14 mouse cellular contexts compared by ENCODE assay signal in the genomic region with DNA sequence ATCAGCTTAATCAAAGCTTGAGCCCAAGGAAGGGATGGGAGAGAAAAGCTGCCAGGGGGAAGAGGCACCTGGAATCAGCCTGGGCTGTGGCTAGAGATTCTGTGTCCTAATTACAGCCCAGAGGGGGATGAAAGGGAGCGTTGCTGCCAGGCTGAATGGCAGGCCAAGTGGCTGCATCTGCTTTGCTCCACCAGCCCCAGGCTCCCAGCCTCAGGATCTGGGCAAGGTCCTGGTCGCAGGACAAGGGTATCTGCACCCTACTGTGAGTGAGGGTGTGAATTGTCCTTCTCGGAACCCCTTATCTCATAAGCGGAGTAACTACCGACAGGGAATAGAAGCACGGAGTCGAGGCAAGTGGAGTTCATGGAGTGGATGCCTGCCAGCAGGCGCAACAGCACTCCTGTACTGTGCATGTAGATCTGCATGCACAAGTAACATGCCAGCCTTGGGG. TPM values are rescaled to one million over a fixed set of nuclear protein-coding genes. Genes with fewer than 3 reads are reported as not detected.
DNase-seq lines count a peak whose midpoint lies in the region; ATAC-seq and TF ChIP-seq lines count a peak whose summit lies in the region.
"Had no signal": no experiment of that assay in that cellular context is flagged by ENCODE, and none has a peak within 500 bp of the region (broad histone marks: within the 10 kb centered on the region; RNA-seq: fewer than 3 reads in every experiment).

No protein-coding gene starts in this region.

- no peak for ATAC-seq in cerebellum, adult (ENCODE audit: insufficient number of reproducible peaks, low FRiP score, low TSS enrichment)
- peak; percentile 6; the same call in 1 of the 2 replicates for ATAC-seq in forebrain, postnatal 0 days
- no peak for ATAC-seq in midbrain, postnatal 0 days (ENCODE audit: low FRiP score)
- no peak for ATAC-seq in megakaryocyte progenitor cell, adult 5-6 weeks (replicated peaks; ENCODE audit: poor library complexity)
- ATAC-seq: inflammation-experienced regulatory T-cells, adult 6 months had no signal

- H3K9ac ChIP-seq in forebrain, postnatal 0 days = peak overlapping the region; percentile 100
- peak overlapping the region; percentile 96 for H3K9ac ChIP-seq in midbrain, postnatal 0 days (replicated peaks; ENCODE audit: low read length, poor library complexity, severe bottlenecking)
- H3K9ac ChIP-seq: embryonic facial prominence, embryonic 15.5 days; lung, embryonic 15.5 days; stomach, embryonic 15.5 days had no signal

- TF ChIP-seq CTCF in forebrain, postnatal 0 days (IDR thresholded peaks at IDR 0.05; ENCODE audit: low read depth) = peak; percentile 38
- TF ChIP-seq CTCF in midbrain, postnatal 0 days (IDR thresholded peaks at IDR 0.05) = no peak

- peak overlapping the region; percentile 95 for H3K4me2 ChIP-seq in forebrain, postnatal 0 days (ENCODE audit: low read depth)
- H3K4me2 ChIP-seq in midbrain, postnatal 0 days (ENCODE audit: low read depth, low read length, poor library complexity, severe bottlenecking) = peak overlapping the region; percentile 90
- H3K4me2 ChIP-seq: embryonic facial prominence, embryonic 15.5 days; lung, embryonic 15.5 days; stomach, embryonic 15.5 days had no signal

- peaks cover 16% of the 10 kb centered on the region; the same call in 1 of the 2 replicates for H3K4me1 ChIP-seq in forebrain, postnatal 0 days (ENCODE audit: insufficient read depth)
- peaks cover 7% of the 10 kb centered on the region; the same call in 1 of the 2 replicates for H3K4me1 ChIP-seq in midbrain, postnatal 0 days (ENCODE audit: insufficient read depth, low read length)

- DNase-seq in cerebellum, adult 11-12 months = peak; percentile 71
- peak; percentile 74 for DNase-seq in cerebellum, adult 9-10 months
- DNase-seq in forebrain, postnatal 0 days = peak; percentile 85
- peak; percentile 63 for DNase-seq in midbrain, postnatal 0 days (ENCODE audit: low spot score)
- DNase-seq in c-Kit-positive CD71-positive TER-119-positive erythroid progenitor cells, embryonic 14.5 days (ENCODE audit: low spot score) = no peak
- DNase-seq in kidney, postnatal 36 days = no peak
- DNase-seq: adrenal gland, postnatal 25 days; gastrocnemius, postnatal 10 days had no signal

- H3K4me3 ChIP-seq in forebrain, postnatal 0 days (ENCODE audit: low read depth, low read length) = peak overlapping the region; percentile 92
- H3K4me3 ChIP-seq in midbrain, postnatal 0 days (ENCODE audit: low read depth, low read length) = peak overlapping the region; percentile 78
- H3K4me3 ChIP-seq: embryonic facial prominence, embryonic 15.5 days; lung, embryonic 15.5 days; stomach, embryonic 15.5 days had no signal

- H3K36me3 ChIP-seq in forebrain, postnatal 0 days (ENCODE audit: insufficient read depth) = no peaks in the 10 kb centered on the region
- no peaks in the 10 kb centered on the region for H3K36me3 ChIP-seq in midbrain, postnatal 0 days (ENCODE audit: insufficient read depth, low read length)
- H3K36me3 ChIP-seq: embryonic facial prominence, embryonic 15.5 days; lung, embryonic 15.5 days; stomach, embryonic 15.5 days had no signal

- H3K27me3 ChIP-seq in forebrain, postnatal 0 days (ENCODE audit: insufficient read depth, low read length) = no peaks in the 10 kb centered on the region
- H3K27me3 ChIP-seq in midbrain, postnatal 0 days (ENCODE audit: insufficient read depth, low read length) = peaks cover 17% of the 10 kb centered on the region

- 5% methylated on average over 8 of the region's 8 CpGs for WGBS in forebrain, postnatal 0 days
- WGBS in midbrain, postnatal 0 days = 7% methylated on average over 8 of the region's 8 CpGs

- peak overlapping the region; percentile 98 for H3K27ac ChIP-seq in forebrain, postnatal 0 days (ENCODE audit: low read depth, low read length)
- peak overlapping the region; percentile 82 for H3K27ac ChIP-seq in midbrain, postnatal 0 days (ENCODE audit: low read depth, low read length)
- H3K27ac ChIP-seq: embryonic facial prominence, embryonic 15.5 days; lung, embryonic 15.5 days; stomach, embryonic 15.5 days had no signal

- H3K9me3 ChIP-seq in forebrain, postnatal 0 days (ENCODE audit: low read length) = no peaks in the 10 kb centered on the region
- H3K9me3 ChIP-seq in midbrain, postnatal 0 days (ENCODE audit: low read length) = no peaks in the 10 kb centered on the region
- H3K9me3 ChIP-seq: embryonic facial prominence, embryonic 15.5 days; lung, embryonic 15.5 days; stomach, embryonic 15.5 days had no signal

RNA-seq across cellular contexts. Expression of a gene that starts 35.4 kb away (rescaled TPM):
- total RNA-seq in forebrain, postnatal 0 days (2014; rRNA removed) = 51.1 and 52.9 TPM in 2 replicates
- polyA plus RNA-seq in forebrain, postnatal 0 days (2015; fragmentation: Nextera tagmentation; extraction: Ambion mirVana) = 17.4 and 19.4 TPM in 2 replicates
- total RNA-seq in midbrain, postnatal 0 days (2014; rRNA removed) = 46.5 and 49.4 TPM in 2 replicates
- polyA plus RNA-seq in midbrain, postnatal 0 days (2015; fragmentation: Nextera tagmentation; extraction: Ambion mirVana) = 16.9 and 18.6 TPM in 2 replicates
- 21.2 and 22.5 TPM in 2 replicates for total RNA-seq in megakaryocyte progenitor cell, adult 5-6 weeks (2015)
- total RNA-seq in megakaryocyte progenitor cell, adult 5-6 weeks (2017) = 41.3 and 52.0 TPM in 2 replicates

Comparison
In these comparisons a context has a peak if more than half of its experiments do, and no peak if none do; other contexts are left out.
1. DNase-seq: peak in cerebellum, adult 11-12 months (single experiment), cerebellum, adult 9-10 months (single experiment), forebrain, postnatal 0 days (single experiment) and midbrain, postnatal 0 days (single experiment); none in c-Kit-positive CD71-positive TER-119-positive erythroid progenitor cells, embryonic 14.5 days (single experiment) and kidney, postnatal 36 days (0 of 2).